In the genomic region with DNA sequence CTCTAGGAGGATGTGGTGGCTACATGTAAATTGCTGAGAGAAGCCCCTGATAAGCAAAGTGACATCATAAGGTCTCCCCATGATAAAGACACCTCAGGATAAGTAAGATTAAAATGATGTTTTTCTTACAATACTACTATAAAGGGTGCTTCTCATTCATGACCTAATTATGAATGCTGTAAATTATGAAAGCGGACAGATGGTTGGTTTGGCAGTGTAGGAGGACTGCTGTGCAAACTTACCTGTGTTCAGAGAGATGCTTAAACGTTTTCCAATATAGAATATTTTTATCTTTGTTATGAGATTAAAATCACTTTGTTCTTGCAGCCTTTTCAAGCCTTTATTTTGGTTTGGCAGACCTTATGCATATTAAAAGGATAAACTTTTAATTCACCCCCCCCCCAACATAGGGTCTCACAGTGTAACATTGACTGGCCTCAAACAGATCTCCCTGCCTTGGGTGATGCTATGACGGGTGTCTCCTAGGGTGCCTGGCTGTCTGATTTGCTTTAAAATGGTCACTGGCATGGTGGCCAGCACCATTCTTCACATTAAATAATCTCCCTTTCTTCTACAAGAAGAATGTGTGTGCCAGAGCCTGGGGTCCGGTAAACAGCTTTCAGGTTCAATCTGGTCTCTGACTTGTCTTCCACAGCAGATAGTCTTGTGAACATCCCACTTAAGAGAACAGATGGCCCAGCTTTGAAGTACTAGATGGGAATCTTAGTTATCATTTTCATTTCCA, we compare ENCODE assay signal across 13 mouse cellular contexts.
"Had no signal": no experiment of that assay in that cellular context is flagged by ENCODE, and none has a peak within 500 bp of the region (broad histone marks: within the 10 kb centered on the region; RNA-seq: fewer than 3 reads in every experiment).

No protein-coding gene starts in this region.

- DNase-seq: kidney, postnatal 25 days; lung, adult 2 months; lung, postnatal 36 days; thymus, adult 2 months; thymus, postnatal 25 days had no signal

- H3K4me1 ChIP-seq: limb, embryonic 10.5 days; liver, embryonic 15.5 days; midbrain, embryonic 15.5 days; neural tube, embryonic 12.5 days; stomach, embryonic 15.5 days had no signal

- H3K4me3 ChIP-seq: limb, embryonic 10.5 days; liver, embryonic 15.5 days; midbrain, embryonic 15.5 days; neural tube, embryonic 12.5 days; stomach, embryonic 15.5 days had no signal

- ATAC-seq: lung, postnatal 0 days; midbrain, embryonic 15.5 days had no signal

- H3K27me3 ChIP-seq: liver, embryonic 15.5 days; midbrain, embryonic 15.5 days; neural tube, embryonic 12.5 days; stomach, embryonic 15.5 days had no signal

- H3K27ac ChIP-seq: limb, embryonic 10.5 days; liver, embryonic 15.5 days; midbrain, embryonic 15.5 days; neural tube, embryonic 12.5 days; stomach, embryonic 15.5 days had no signal

- H3K4me2 ChIP-seq: liver, embryonic 11.5 days; liver, embryonic 15.5 days; midbrain, embryonic 11.5 days; midbrain, embryonic 15.5 days; neural tube, embryonic 12.5 days; stomach, embryonic 15.5 days had no signal

- H3K9me3 ChIP-seq: limb, embryonic 10.5 days; liver, embryonic 15.5 days; midbrain, embryonic 15.5 days; neural tube, embryonic 12.5 days; stomach, embryonic 15.5 days had no signal

- H3K9ac ChIP-seq: liver, embryonic 15.5 days; midbrain, embryonic 15.5 days; neural tube, embryonic 12.5 days; stomach, embryonic 15.5 days had no signal

- H3K36me3 ChIP-seq: limb, embryonic 10.5 days; liver, embryonic 15.5 days; midbrain, embryonic 15.5 days; neural tube, embryonic 12.5 days; stomach, embryonic 15.5 days had no signal
